Mouse (Mus musculus) spleen, adult 2 months (tissue): ENCODE measurements around the gene Tmem87b.

Source experiments
- CTCF ChIP-seq: fragments of 200-500 bp; IDR thresholded peaks from 2 replicates; pipeline ENCODE4 v1.5.1; 2011; ENCODE audit warnings: mild to moderate bottlenecking, inconsistent platforms; ENCODE audit not compliant: insufficient read depth, insufficient read length, insufficient replicate concordance; ENCODE audit errors: extremely low read depth
- POLR2A ChIP-seq: fragments of 200-500 bp; IDR thresholded peaks from 2 replicates; pipeline ENCODE4 v1.6.1; 2011; ENCODE audit warnings: low read depth, low read length, inconsistent platforms

DNA sequence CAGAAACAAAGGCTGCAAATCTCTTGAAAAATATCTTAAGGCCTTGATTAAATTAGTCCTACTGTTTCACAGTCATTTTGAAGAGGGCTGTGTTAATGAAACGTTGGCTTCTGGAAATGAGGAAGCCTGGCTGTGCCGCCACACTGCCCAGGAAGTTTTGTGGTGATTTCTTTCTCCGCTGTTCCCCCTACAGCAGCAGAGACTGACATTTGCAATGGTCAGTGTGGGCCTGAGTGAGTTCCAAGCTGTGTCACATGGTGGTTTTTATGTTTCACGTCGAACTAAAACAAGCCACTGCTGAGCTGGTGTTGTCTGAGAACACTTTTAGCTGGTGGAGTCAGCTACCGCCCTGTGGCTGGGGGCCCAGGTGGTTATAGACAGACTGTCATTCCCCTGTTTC lies 21.5 kb upstream of the Tmem87b start:
- TF ChIP-seq CTCF (no peak), POLR2A (no peak)
